Mouse (Mus musculus): ENCODE measurements at regions not wholly inside any gene's neighbourhood (a gene's known extent, or its start where the extent isn't known, plus 50 kb on each side); places are given as distances from the start of the nearest gene placed in this dataset.

DNA sequence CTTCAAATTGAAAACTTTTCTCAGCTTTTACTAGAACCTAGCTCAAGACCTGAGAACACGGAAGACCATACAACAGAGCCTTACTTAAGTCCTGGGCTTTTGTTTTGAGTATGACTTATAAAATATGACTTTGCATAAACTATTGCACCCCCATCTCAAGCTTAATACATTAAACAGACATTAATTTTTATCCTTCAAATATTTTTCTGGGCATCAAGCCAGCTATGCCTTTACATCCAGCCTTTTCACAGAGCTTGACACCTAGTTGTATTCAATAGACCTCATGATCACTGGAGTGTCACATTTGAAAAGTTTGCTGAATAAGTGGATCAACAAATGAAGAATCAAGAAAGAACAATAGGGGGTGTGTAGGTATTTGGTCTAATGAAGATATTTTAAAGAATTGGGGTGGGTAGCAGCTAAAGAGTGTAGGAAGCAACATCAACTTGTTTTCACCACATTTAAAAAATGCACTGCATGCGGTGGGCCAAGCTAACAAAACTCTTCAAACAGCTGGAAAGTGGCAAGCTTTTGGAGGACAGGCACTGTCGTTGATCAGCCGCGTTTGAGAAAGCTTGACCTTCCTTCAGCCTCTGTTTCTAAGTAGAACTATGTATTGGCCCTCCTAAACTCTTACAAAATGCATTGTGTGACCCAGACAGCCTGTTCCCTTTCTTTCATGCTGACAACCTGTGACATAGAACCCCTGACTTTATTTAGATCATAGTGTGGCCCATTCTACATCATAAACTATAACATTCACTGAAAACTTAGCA lies 138.2 kb upstream of the Dio2 start:
- no peak for DNase-seq (ENCODE audit: extremely low spot score in 1 of 2, low spot score in 2 of 2)

GRCm38 (mm10) chr12:90874840-90875239 lies 136.6 kb upstream of the Dio2 start:
- H3K4me3 ChIP-seq = no peak overlapping the region
- no peak for TF ChIP-seq CTCF (IDR thresholded peaks at IDR 0.05)
- no peak for DNase-seq (ENCODE audit: extremely low spot score in 1 of 2, low spot score in 2 of 2)
- no peak overlapping the region for H3K27ac ChIP-seq
- intact Hi-C loops (cut with DNase I) = no loop called here

More for the DNA sequence above, 138.2 kb upstream of the Dio2 start:
- intact Hi-C loops (cut with DNase I) = no loop called here
- no peak for TF ChIP-seq CTCF (IDR thresholded peaks at IDR 0.05)
- H3K27ac ChIP-seq = no peak overlapping the region
- H3K4me3 ChIP-seq = no peak overlapping the region

- Histone ChIP-seq H3K4me3 (no peak overlapping the region), H3K27ac (no peak overlapping the region)
- no peak for TF ChIP-seq CTCF (IDR thresholded peaks at IDR 0.05)
- DNase-seq (ENCODE audit: extremely low spot score in 1 of 2, low spot score in 2 of 2) = no peak
- intact Hi-C loops (cut with DNase I) = no loop called here
Observed at GRCm38 (mm10) chr12:90873959-90874358, 135.7 kb upstream of the Dio2 start.

- no peak for DNase-seq (ENCODE audit: extremely low spot score in 1 of 2, low spot score in 2 of 2)
- TF ChIP-seq CTCF (IDR thresholded peaks at IDR 0.05) = no peak
- no peak overlapping the region for H3K27ac ChIP-seq
- no peak overlapping the region for H3K4me3 ChIP-seq
- intact Hi-C loops (cut with DNase I) = no loop called here
Observed at GRCm38 (mm10) chr12:90866597-90866996, 128.4 kb upstream of the Dio2 start.

GRCm38 (mm10) chr12:90862632-90863031 lies 124.4 kb upstream of the Dio2 start:
- H3K4me3 ChIP-seq = no peak overlapping the region
- no peak for TF ChIP-seq CTCF (IDR thresholded peaks at IDR 0.05)
- H3K27ac ChIP-seq = no peak overlapping the region
- DNase-seq (ENCODE audit: extremely low spot score in 1 of 2, low spot score in 2 of 2) = no peak
- intact Hi-C loops (cut with DNase I) = no loop called here

DNA sequence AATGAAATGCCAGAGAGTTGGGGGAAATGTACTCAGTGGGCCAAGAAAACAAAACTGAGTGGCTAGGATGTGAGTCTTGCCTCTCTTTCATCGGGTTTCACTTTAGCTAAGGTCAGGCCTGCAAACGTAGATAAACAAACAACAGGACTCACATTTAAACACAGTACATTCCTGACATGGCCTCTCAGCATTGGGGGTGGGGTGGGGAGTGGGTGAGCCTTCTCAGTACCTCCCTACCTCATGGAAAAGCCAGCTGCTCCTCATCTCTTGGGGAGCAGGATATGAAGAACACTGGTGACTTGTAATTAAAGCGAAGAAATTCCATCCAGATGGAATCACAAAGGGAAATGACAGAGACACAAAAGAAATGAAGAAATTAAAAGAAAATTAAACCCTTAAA lies 119.5 kb upstream of the Dio2 start:
- intact Hi-C loops (cut with DNase I) = no loop called here
- no peak for DNase-seq (ENCODE audit: extremely low spot score in 1 of 2, low spot score in 2 of 2)
- TF ChIP-seq CTCF (IDR thresholded peaks at IDR 0.05) = no peak
- no peak overlapping the region for H3K27ac ChIP-seq
- no peak overlapping the region for H3K4me3 ChIP-seq

DNA sequence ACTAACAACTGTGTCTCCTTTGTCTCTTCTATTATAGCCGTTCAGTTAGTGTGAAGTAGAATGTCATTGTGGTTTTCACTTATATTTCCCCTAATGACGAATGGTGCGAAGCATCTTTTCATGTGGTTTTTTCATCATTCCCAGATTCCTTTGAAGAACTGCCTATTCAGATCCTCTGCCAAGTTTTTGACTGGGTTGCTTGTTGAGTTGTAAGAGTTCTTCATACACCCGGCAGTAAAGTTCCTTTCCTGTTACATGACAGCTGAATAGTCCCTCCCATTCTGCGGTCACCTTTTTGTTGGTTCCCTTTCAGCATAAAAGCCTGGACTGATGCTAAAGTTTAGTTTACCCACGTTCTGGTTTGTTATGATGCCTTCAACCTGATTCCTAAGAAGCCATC lies 72.4 kb upstream of the Dio2 start:
- DNase-seq (ENCODE audit: extremely low spot score in 1 of 2, low spot score in 2 of 2) = no peak
- intact Hi-C loops (cut with DNase I) = no loop called here
- TF ChIP-seq CTCF (IDR thresholded peaks at IDR 0.05) = no peak
- H3K4me3 ChIP-seq = no peak overlapping the region
- H3K27ac ChIP-seq = no peak overlapping the region

DNA sequence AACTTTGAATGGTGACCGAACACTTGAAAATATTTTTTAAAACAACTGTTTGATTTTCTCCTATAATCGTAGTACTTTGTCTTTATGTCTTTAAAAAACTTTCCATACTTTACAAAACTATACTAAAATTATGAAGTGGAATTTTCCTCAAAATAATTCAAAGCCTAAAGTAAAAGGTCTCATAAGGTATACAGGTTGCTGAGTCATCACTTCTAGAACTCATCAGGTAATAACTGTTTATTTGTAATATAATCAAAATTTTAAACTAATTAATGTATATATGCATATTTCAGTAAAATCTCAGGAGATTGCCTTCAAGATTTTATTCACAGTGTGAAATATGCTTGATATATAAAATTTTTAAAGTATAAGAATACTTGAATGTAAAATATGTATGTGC lies 52.3 kb upstream of the Dio2 start:
- Histone ChIP-seq H3K4me3 (no peak overlapping the region), H3K27ac (no peak overlapping the region)
- DNase-seq (ENCODE audit: extremely low spot score in 1 of 2, low spot score in 2 of 2) = no peak
- TF ChIP-seq CTCF (IDR thresholded peaks at IDR 0.05) = no peak
- intact Hi-C loops (cut with DNase I) = no loop called here
